Mouse (Mus musculus) embryonic facial prominence, embryonic 12.5 days (tissue): ENCODE measurements around the gene Il12rb1. TPM values are rescaled to one million over a fixed set of nuclear protein-coding genes. Genes with fewer than 3 reads are reported as not detected.

ENCODE experiments used
- ATAC-seq: fragments of 200-750 bp; cut with Nextera tagmentation; 2 replicates; pipeline ENCODE4 v1.8.0; 2017; ENCODE audit not compliant: insufficient number of reproducible peaks, insufficient read depth, low FRiP score, low TSS enrichment
- H3K27ac ChIP-seq: fragments of 300-500 bp; sonication (generic); 2 replicates; pipeline ENCODE4 v1.5.1; 2016; ENCODE audit warnings: mild to moderate bottlenecking
- H3K27me3 ChIP-seq: fragments of 300-500 bp; sonication (generic); 2 replicates; pipeline ENCODE4 v1.6.1; 2016; ENCODE audit warnings: mild to moderate bottlenecking, moderate library complexity
- H3K36me3 ChIP-seq: fragments of 300-500 bp; sonication (generic); 2 replicates; pipeline ENCODE4 v1.6.1; 2016; ENCODE audit warnings: mild to moderate bottlenecking
- H3K4me1 ChIP-seq: fragments of 300-500 bp; sonication (generic); 2 replicates; pipeline ENCODE4 v1.6.1; 2016
- H3K4me2 ChIP-seq: fragments of 300-500 bp; sonication (generic); replicated peaks from 2 replicates; pipeline ENCODE4 v1.6.1; 2016; ENCODE audit warnings: mild to moderate bottlenecking, moderate library complexity
- H3K4me3 ChIP-seq: fragments of 300-500 bp; sonication (generic); 2 replicates; pipeline ENCODE4 v1.5.1; 2016; ENCODE audit warnings: mild to moderate bottlenecking
- H3K9ac ChIP-seq: fragments of 300-500 bp; sonication (generic); 2 replicates; pipeline ENCODE4 v1.6.1; 2016; ENCODE audit warnings: mild to moderate bottlenecking, moderate library complexity
- H3K9me3 ChIP-seq: fragments of 300-500 bp; sonication (generic); 2 replicates; pipeline ENCODE4 v1.6.1; 2016; ENCODE audit warnings: mild to moderate bottlenecking, moderate library complexity
- WGBS: fragments of 180-500 bp; shearing (Covaris S2); methylation state at CpG from one replicate; pipeline ENCODE4 v1.1.7; 2016; 5-methylcytosine and 5-hydroxymethylcytosine counted together
- polyA plus RNA-seq: library from polyadenylated mRNA; unstranded; fragments of >200 nt; fragmentation: Nextera tagmentation; extraction: Ambion mirVana; gene quantifications from 2 replicates; pipeline ENCODE4 v1.2.1, GENCODE M21; 2016

The Il12rb1 gene
- polyA plus RNA-seq, 1 experiment from 2014 or later: not detected

DNA sequence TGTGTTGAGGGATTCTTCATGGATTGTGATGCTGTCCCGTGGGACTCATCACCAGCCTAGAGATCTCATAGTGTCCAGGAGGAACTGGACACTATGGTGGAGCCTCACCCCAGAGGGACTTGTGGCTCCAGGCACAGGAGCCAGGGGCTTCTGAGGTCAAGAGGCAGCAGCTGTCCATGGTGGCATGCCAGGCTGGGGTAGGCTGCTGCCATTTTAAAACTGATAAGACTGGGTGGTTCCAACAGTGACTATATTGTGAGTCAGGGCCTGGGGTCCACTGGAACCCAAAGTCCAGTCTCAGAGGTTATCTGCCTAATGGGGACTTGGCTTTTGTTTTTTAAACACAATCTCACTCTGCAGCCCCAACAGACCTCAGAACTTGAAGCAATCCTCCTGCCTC is 6.4 kb upstream of the Il12rb1 start:
- WGBS: 79% methylated on average over 1 of the region's 1 CpGs
- Histone ChIP-seq H3K36me3 (no peaks in the 10 kb centered on the region), H3K9ac (no peak overlapping the region), H3K4me1 (peaks cover 15% of the 10 kb centered on the region), H3K4me3 (no peak overlapping the region), H3K27ac (no peak overlapping the region), H3K9me3 (no peaks in the 10 kb centered on the region), H3K4me2 (no peak overlapping the region), H3K27me3 (peaks cover 73% of the 10 kb centered on the region)
- no peak for ATAC-seq

DNA sequence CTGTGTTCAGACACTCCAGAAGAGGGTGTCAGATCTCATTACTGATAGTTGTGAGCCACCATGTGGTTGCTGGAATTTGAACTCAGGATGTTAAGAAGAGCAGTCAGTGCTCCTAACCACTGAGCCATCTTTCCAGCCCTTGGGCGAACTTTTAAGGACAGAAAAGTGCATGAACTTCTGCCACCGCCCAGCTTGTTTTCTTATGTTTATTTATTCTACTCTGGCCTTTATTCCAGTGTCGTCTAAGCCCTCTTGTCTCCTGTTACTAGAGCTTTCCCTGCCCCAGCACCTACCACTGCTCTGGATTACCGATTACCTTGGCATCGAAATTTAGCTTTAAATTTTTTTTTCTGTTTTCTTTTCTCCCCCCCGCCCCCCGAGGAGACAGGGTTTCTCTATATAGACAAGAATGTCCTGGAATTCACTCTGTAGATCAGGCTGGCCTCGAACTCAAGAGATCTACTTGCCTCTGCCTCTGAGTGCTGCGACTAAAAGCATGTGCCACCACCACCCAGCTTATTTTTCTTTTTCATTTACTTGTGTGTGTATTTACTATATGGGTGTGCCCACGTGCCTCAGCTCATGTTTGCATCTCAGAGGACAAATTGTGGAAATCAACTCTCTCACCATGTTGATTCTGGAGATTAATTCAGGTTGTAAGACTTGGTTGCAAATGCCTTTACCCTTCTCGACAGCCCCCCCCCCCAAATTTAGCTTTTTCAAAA is 5.3 kb upstream of the Il12rb1 start:
- WGBS: 57% methylated on average over 11 of the region's 11 CpGs

DNA sequence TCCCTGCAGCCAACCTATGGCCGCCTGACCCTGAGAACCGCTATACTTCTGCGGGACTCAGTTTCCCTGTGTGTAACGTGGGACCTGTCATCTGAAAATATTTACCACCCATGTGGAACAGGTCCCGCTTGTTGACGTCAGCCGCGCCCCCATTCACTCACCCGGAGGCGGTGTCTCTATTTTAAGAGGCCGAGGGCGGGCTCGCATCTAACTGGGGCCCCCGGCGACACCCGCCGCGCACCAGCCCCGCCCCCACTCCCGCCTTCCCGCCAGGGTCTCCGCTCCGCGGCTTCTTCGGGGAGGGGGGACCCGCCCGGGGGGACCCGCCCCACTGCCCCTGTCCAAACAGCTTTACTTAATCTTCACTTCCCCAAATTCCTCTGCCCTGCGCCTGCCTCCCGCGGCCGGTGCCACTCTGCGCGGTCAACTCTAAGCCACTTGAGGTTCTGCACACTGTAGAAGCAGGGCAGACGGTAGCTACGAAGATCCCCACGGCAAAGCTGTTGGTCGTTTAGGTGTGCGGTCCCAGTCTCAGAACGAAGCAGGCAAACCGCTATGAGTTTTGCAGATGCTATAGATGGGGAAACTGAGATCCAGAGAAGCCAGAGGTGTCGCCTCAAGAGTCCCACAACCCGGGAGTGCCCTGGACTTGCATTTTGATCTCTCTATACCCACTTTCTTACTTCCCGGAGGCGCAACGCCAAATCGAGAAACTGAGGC is 4.3 kb upstream of the Il12rb1 start:
- Histone ChIP-seq H3K36me3 (no peaks in the 10 kb centered on the region), H3K27ac (no peak overlapping the region), H3K4me2 (peak overlapping the region; percentile 81), H3K27me3 (peaks cover 61% of the 10 kb centered on the region), H3K9me3 (no peaks in the 10 kb centered on the region), H3K9ac (peak overlapping the region; percentile 47; the same call in 1 of the 2 replicates), H3K4me1 (peaks cover 12% of the 10 kb centered on the region), H3K4me3 (peak overlapping the region; percentile 44)
- 2% methylated on average over 47 of the region's 47 CpGs for WGBS
- ATAC-seq: no peak

More for the DNA sequence above, 5.3 kb upstream of the Il12rb1 start:
- peaks cover 12% of the 10 kb centered on the region for H3K4me1 ChIP-seq
- peaks cover 70% of the 10 kb centered on the region for H3K27me3 ChIP-seq
- no peak overlapping the region for H3K9ac ChIP-seq
- H3K36me3 ChIP-seq: no peaks in the 10 kb centered on the region
- no peak overlapping the region for H3K4me3 ChIP-seq
- no peak overlapping the region for H3K4me2 ChIP-seq
- no peaks in the 10 kb centered on the region for H3K9me3 ChIP-seq
- no peak for ATAC-seq
- no peak overlapping the region for H3K27ac ChIP-seq

DNA sequence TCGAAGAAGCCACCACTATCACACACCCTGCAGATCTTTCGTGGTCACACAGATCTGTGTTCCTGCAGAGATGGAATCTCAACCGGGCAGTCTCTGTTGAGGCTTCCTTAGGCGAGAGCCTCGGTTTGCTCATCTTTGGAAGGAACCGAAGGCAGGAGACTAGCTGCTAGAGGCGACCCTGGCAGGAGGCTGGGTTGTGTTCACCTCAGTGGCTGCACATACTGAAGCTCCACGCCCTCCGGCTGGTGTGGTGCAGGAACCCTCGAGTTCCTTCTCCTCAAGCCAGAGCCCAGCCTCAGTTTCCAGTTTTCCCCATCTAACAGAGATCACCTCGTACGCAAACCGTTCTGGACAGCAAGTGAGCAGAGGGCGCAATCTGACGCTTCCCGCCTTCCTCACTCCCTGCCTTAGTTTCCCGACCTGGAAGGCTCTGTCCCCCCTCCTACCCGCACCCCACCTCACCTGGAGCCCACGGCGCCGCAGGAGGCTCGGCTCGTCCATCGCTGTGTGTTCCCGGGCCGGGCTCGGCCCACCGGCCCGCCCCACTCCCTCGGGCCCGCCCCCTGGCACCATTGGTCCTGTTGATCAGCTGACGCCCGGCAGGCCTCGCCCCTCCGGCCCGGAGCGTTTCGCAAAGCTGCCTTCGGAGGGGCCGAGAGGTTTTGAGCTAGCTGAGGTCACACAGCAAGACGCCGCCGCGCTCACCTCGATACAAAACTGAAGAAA is 3.6 kb upstream of the Il12rb1 start, which contains the start of gene Mast3:
Gene Mast3, minus strand, starts transcription at position 574 of the 726 bp plus-strand sequence.
- Histone ChIP-seq H3K9me3 (no peaks in the 10 kb centered on the region), H3K27me3 (peaks cover 53% of the 10 kb centered on the region), H3K36me3 (no peaks in the 10 kb centered on the region), H3K4me1 (peaks cover 12% of the 10 kb centered on the region), H3K4me3 (peak within 1 kb of the TSS; percentile 44), H3K27ac (no peak within 1 kb of the TSS), H3K4me2 (peak within 1 kb of the TSS; percentile 81), H3K9ac (peak within 1 kb of the TSS; percentile 47)
- ATAC-seq: peak; percentile 82
- 2% methylated on average over 45 of the region's 45 CpGs for WGBS

DNA sequence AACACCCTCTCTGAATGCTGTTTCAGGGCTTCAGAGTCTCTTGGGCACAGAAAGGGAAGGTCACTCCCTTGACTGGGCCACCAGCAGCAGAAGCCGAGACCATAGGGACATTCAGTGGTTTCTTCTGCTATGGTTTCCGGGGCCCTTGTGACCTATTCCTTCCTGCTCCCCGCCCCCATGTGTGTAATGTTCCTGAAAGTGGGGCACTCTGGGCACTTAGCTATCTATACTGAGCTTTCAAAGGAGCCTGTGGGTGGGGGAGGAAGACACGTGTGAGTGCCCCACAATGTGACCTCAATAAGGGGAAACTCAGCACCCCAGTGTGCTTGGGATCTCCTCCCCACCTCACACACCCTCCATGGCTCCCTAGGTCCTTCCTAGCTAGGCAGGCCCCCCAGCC is 1.7 kb upstream of the Il12rb1 start:
- Histone ChIP-seq H3K9ac (no peak overlapping the region), H3K9me3 (no peaks in the 10 kb centered on the region), H3K4me3 (no peak overlapping the region), H3K4me1 (peaks cover 12% of the 10 kb centered on the region), H3K27me3 (peaks cover 36% of the 10 kb centered on the region), H3K27ac (no peak overlapping the region), H3K4me2 (no peak overlapping the region), H3K36me3 (no peaks in the 10 kb centered on the region)
- WGBS: 72% methylated on average over 4 of the region's 4 CpGs
- no peak for ATAC-seq

DNA sequence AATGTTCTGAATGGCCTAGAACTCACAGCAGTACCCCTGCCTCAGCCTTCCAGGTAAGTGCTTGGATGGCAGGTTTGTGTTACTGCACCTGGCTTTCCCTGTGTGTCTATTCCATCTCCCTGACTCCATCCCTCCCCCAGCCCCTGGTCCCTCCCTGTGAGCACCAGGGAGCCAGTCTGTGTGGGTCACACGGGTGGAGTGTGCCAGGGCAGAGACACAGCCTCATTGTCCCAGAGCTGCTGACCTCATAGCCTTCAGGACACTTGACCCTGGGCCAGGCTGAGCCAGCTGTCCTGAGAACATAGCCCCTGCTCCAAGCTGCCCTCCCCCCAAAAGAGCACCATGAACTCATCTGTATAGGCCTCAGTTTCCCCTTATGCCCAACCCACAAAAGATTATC is 945 bp upstream of the Il12rb1 start:
- WGBS: 38% methylated on average over 1 of the region's 1 CpGs

DNA sequence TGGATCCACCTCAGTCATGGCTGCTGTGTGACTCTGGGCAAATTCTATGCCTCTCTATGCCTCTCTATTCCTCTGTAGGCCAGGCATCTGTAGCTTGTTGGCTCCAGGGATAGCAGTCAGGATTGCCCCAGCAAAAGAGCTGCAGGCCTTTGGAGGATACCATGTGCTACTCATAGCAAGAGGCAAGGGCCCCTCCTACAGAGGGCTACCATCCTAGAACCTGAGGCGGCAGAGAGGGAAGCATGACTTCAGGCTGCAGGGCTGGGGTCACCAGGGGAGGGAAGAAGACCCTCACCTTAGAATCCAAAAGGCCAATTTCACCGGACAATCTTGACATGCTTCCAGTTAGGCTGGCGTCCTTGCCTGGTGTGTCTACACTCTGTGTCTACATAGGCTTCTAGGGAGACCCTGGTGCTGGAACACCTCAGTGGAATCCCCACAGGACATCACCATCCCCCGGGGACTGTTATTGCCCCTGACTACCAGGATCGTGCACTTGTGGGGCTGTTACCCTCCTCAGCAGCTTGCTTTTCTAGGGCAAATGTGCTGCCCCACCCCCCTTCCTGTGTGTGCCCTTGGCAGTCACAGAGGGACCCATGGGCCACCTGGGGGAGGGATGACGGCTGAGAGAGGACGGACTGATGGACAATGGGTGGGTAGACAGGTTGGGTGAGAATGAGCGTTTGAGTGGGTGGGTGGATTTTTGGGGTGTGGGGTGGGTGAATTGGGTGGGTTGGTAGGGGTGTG is 879 bp downstream of the Il12rb1 start:
- H3K27me3 ChIP-seq: peaks cover 14% of the 10 kb centered on the region
- no peak overlapping the region for H3K4me3 ChIP-seq
- H3K9ac ChIP-seq: peak overlapping the region; percentile 15; the same call in 1 of the 2 replicates
- no peak for ATAC-seq
- H3K4me2 ChIP-seq: no peak overlapping the region
- H3K27ac ChIP-seq: no peak overlapping the region
- no peaks in the 10 kb centered on the region for H3K36me3 ChIP-seq
- no peaks in the 10 kb centered on the region for H3K9me3 ChIP-seq
- H3K4me1 ChIP-seq: peaks cover 5% of the 10 kb centered on the region
- 77% methylated on average over 8 of the region's 8 CpGs for WGBS

More for the DNA sequence above, 945 bp upstream of the Il12rb1 start:
- Histone ChIP-seq H3K9ac (no peak overlapping the region), H3K4me2 (no peak overlapping the region), H3K27me3 (peaks cover 29% of the 10 kb centered on the region), H3K27ac (no peak overlapping the region), H3K4me3 (no peak overlapping the region), H3K9me3 (no peaks in the 10 kb centered on the region), H3K36me3 (no peaks in the 10 kb centered on the region), H3K4me1 (peaks cover 12% of the 10 kb centered on the region)
- no peak for ATAC-seq

DNA sequence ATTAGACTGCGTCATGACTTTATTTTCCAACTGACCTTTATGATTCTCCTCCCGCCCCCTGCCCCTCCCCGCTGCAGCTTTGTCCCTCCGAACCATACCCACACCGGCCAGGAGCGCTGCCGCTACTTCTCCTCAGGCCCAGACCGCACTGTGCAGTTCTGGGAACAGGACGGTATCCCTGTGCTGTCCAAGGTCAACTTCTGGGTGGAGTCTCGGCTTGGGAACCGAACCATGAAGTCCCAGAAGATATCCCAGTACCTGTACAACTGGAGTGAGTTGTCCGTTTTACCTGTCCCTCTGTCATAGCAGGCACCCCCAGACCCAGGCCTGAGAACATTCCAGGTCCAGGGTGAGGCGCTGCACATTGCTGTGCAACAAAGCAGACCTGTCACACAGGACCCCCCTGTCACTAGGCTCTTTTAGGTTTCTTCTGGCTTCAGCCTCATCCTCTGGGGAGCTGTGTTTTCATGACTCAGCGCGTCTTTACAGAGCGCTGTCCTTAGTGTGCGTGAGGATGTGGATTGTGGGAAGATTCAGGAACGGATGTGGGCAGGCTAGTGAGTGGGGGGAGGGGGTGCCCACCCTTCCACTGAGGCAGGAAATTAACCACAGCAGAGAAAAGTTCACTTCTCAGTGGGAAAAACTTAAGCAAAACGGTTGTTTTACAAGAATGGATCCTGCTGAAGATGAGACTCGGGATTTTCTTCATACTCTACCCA is 2.9 kb downstream of the Il12rb1 start:
- Histone ChIP-seq H3K4me1 (no peaks in the 10 kb centered on the region), H3K4me3 (no peak overlapping the region), H3K27me3 (peaks cover 20% of the 10 kb centered on the region), H3K9ac (no peak overlapping the region), H3K36me3 (no peaks in the 10 kb centered on the region), H3K4me2 (no peak overlapping the region), H3K27ac (no peak overlapping the region), H3K9me3 (no peaks in the 10 kb centered on the region)
- 68% methylated on average over 20 of the region's 20 CpGs for WGBS
- no peak for ATAC-seq

DNA sequence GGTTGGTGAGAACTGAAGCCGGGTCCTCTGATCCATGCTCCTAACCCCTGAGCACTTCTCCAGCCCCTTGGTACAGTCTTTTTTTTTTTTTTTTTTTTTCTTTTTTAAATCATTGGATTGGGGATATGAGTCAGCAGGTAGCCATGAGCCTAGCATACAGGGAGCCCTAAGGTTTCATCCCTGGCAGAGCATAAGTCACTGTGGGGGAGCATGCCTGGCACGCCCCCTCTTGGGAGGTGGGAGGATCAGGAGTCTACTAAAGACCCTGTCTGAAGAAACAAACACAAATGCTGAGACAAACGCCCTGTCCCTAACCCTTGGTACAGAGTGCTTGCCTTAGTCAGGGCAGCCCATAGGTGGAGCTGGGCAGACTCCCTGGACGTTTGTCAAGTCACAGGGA is 3.8 kb downstream of the Il12rb1 start:
- no peaks in the 10 kb centered on the region for H3K36me3 ChIP-seq

DNA sequence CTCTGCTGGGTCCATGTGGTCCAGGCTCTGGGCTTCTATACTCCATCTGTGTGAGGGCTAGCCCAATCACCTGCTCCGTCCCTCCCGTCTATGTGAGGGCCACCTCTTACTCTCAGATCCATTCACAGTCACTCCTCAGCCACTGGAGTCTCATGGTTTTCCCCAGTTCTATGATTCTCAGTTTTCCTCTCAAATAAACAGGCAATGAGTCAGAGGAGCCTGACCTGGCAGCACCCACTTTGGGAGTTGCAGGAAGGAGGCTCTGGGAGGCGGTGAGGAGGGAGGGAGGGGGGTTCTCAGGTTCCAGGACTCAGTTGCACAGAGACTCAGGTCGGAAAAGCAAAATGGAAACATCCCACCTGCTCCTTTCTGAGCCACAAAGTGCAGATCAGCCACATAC is 4.6 kb downstream of the Il12rb1 start:
- 0 out of 2 replicates have a peak overlapping the region, but pooled peaks have one; percentile 24 for H3K9ac ChIP-seq
- no peaks in the 10 kb centered on the region for H3K9me3 ChIP-seq
- no peak overlapping the region for H3K4me3 ChIP-seq
- no peaks in the 10 kb centered on the region for H3K36me3 ChIP-seq
- peaks cover 32% of the 10 kb centered on the region for H3K27me3 ChIP-seq
- WGBS: 55% methylated on average over 4 of the region's 4 CpGs
- no peak for ATAC-seq
- H3K27ac ChIP-seq: no peak overlapping the region
- peaks cover 6% of the 10 kb centered on the region; the same call in 1 of the 2 replicates for H3K4me1 ChIP-seq
- no peak overlapping the region for H3K4me2 ChIP-seq

More for the DNA sequence above, 3.8 kb downstream of the Il12rb1 start:
- H3K4me1 ChIP-seq: peaks cover 6% of the 10 kb centered on the region; the same call in 1 of the 2 replicates
- no peak overlapping the region for H3K4me3 ChIP-seq
- no peak overlapping the region for H3K27ac ChIP-seq
- H3K4me2 ChIP-seq: no peak overlapping the region
- WGBS: 39% methylated on average over 4 of the region's 4 CpGs
- H3K9ac ChIP-seq: no peak overlapping the region
- H3K27me3 ChIP-seq: peaks cover 26% of the 10 kb centered on the region
- no peaks in the 10 kb centered on the region for H3K9me3 ChIP-seq
- ATAC-seq: no peak
